Mouse (Mus musculus) heart, embryonic 14.5 days (tissue): ENCODE measurements around the gene Spem1. TPM values are rescaled to one million over a fixed set of nuclear protein-coding genes. Genes with fewer than 3 reads are reported as not detected.

Experiments
- ATAC-seq: fragments of 200-750 bp; cut with Nextera tagmentation; 2 replicates; pipeline ENCODE4 v1.8.0; 2017; ENCODE audit warnings: low read depth, moderate TSS enrichment; ENCODE audit not compliant: insufficient number of reproducible peaks, insufficient read depth, low FRiP score
- H3K27ac ChIP-seq, 2 experiments: fragments of 200-500 bp in 1 of 2; fragments of 300-500 bp in 1 of 2; sonication (generic) in 1 of 2; replicated peaks in 1 of 2; 2 replicates each; pipeline ENCODE4 v1.5.1; 2012 to 2014; ENCODE audit warnings: low read depth in 2 of 2, low read length in 2 of 2, control low read depth in 1 of 2, mild to moderate bottlenecking in 1 of 2, mixed read lengths in 1 of 2; ENCODE audit not compliant: control insufficient read depth in 1 of 2, insufficient read depth in 1 of 2
- H3K27me3 ChIP-seq: fragments of 300-500 bp; sonication (generic); 2 replicates; pipeline ENCODE4 v1.6.1; 2014; ENCODE audit warnings: mild to moderate bottlenecking, low read length, control low read depth; ENCODE audit not compliant: control insufficient read depth, insufficient read depth
- H3K36me3 ChIP-seq: fragments of 300-500 bp; sonication (generic); 2 replicates; pipeline ENCODE4 v1.6.1; 2014; ENCODE audit warnings: mild to moderate bottlenecking, control low read depth, low read length, mixed read lengths; ENCODE audit not compliant: control insufficient read depth, insufficient read depth
- H3K4me1 ChIP-seq, 2 experiments: fragments of 200-500 bp in 1 of 2; fragments of 300-500 bp in 1 of 2; sonication (generic) in 1 of 2; 2 replicates each; pipeline ENCODE4 v1.6.1; 2012 to 2014; ENCODE audit warnings: low read length in 2 of 2, control low read depth in 1 of 2, mixed read lengths in 1 of 2; ENCODE audit not compliant: control insufficient read depth in 2 of 2, insufficient read depth in 2 of 2
- H3K4me2 ChIP-seq: fragments of 300-500 bp; sonication (generic); 2 replicates; pipeline ENCODE4 v1.6.1; 2014; ENCODE audit warnings: mild to moderate bottlenecking, low read length
- H3K4me3 ChIP-seq, 2 experiments: fragments of 200-500 bp in 1 of 2; fragments of 300-500 bp in 1 of 2; sonication (generic) in 1 of 2; 2 replicates each; pipeline ENCODE4 v1.5.1; 2012 to 2014; ENCODE audit warnings: low read length in 2 of 2, mild to moderate bottlenecking in 2 of 2, control low read depth in 1 of 2, low read depth in 1 of 2, moderate library complexity in 1 of 2; ENCODE audit not compliant: control insufficient read depth in 1 of 2, insufficient read depth in 1 of 2
- H3K9ac ChIP-seq: fragments of 300-500 bp; sonication (generic); 2 replicates; pipeline ENCODE4 v1.6.1; 2014; ENCODE audit warnings: mild to moderate bottlenecking, low read length
- H3K9me3 ChIP-seq: fragments of 300-500 bp; sonication (generic); 2 replicates; pipeline ENCODE4 v1.6.1; 2016; ENCODE audit warnings: low read length, control low read depth; ENCODE audit not compliant: control insufficient read depth
- WGBS: fragments of 180-500 bp; shearing (Covaris S2); extraction: QIAGEN DNeasy Blood & Tissue Kit; methylation state at CpG from one replicate; pipeline ENCODE4 v1.1.7; 2014; 5-methylcytosine and 5-hydroxymethylcytosine counted together
- polyA plus RNA-seq: library from polyadenylated mRNA; unstranded; fragments of >200 nt; fragmentation: Nextera tagmentation; extraction: Ambion mirVana; gene quantifications from 2 replicates; pipeline ENCODE4 v1.2.1, GENCODE M21; 2014

The Spem1 gene
- polyA plus RNA-seq, 1 experiment from 2014 or later: not detected

DNA sequence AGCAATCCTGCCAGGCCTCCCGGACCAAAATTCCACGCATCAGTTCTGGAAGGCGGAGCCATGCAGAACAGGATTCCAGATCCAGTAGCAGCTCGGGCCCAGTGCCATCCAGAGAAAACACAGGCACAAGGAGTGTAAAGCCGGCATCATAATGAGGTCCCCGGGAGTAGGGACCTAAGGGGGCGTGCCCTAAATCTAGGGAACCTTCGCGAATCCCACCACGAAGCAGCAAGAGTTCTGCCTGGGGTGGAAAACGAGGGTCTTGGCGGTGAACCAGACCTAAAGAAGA, 17.4 kb downstream of the Spem1 start:
- Histone ChIP-seq H3K36me3 (no peaks in the 10 kb centered on the region), H3K4me3 (peak overlapping the region in 1 of 2 experiments; percentile 46; a peak in 2 of 4 replicates), H3K4me1 (peaks cover 20 to 45% of the 10 kb centered on the region in 2 experiments), H3K27me3 (peaks cover 18% of the 10 kb centered on the region; the same call in 1 of the 2 replicates), H3K27ac (no peak overlapping the region), H3K4me2 (peak overlapping the region; percentile 95), H3K9me3 (peaks cover 5% of the 10 kb centered on the region; the same call in 1 of the 2 replicates), H3K9ac (peak overlapping the region; percentile 69; the same call in 1 of the 2 replicates)
- WGBS: 10% methylated on average over 12 of the region's 12 CpGs
- ATAC-seq: no peak

DNA sequence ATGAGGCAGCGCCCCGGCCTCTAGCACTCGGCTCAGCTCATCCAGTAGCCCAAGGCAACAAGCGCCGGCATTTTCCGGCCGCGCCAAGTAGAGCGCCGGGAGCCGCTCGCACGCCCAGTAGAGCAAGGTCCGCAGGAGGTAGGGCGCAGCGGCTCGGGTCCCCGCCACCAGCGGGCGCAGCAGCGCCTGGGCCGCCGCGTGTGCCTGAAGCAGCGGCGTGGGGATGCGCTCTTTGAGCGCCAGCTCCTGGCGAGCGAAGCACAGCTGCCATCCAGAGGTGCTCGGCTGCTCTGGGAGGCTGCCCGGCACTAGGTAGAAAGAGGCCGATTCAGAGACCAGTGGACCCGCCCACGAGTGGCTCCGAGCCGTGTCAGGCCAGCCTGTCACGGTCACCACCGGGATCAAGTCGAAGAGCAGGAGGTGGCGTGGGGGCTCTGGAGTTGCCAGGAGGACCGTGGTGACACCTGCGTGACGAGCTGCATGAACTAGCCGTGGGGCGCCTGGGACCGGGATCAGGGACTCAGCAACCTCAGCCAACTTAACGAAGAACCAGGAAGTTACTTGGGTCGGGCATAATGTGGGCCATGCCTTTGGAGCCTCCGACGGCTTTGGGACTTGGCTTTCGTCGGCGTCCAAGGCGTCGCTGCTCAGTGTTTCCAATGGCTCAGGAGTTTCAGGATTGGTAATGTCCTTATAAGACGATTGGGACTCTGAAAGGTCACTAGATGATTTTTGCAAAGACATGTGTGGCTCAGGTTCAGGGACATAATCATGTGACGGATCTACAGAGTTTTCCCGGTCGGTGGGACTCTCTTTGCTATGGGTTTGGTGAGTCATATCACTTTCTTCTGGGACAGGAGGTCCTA, 18.0 kb downstream of the Spem1 start:
- H3K9ac ChIP-seq: peak overlapping the region; percentile 69
- H3K9me3 ChIP-seq: peaks cover 5% of the 10 kb centered on the region; the same call in 1 of the 2 replicates
- peak overlapping the region; percentile 46 to 65 for H3K4me3 ChIP-seq
- H3K27ac ChIP-seq: no peak overlapping the region
- ATAC-seq: peak; percentile 36; the same call in 1 of the 2 replicates
- peaks cover 25 to 51% of the 10 kb centered on the region in 2 experiments for H3K4me1 ChIP-seq
- no peaks in the 10 kb centered on the region for H3K36me3 ChIP-seq
- 2% methylated on average over 60 of the region's 60 CpGs for WGBS
- peaks cover 18% of the 10 kb centered on the region; the same call in 1 of the 2 replicates for H3K27me3 ChIP-seq
- H3K4me2 ChIP-seq: peak overlapping the region; percentile 95

DNA sequence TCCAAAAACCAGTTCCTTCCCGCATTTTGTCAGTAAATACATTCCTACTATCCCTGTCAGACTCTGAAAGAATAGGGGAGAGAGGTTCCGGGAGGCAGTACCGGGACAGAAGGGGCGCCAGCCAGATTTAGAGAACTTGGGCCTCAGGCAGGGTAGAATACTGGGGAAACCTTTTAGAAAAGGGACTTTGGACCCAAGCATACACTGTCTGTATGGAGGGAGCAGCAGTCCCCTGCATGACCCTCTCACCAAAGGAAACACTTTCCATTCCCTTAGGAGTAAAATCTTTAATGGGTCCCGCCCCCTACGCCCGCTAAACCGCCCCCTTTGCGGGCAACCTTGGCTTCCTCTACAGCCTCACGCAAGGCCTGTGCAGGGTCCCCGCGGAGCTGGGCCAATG, 18.7 kb downstream of the Spem1 start:
- H3K9me3 ChIP-seq: peaks cover 5% of the 10 kb centered on the region; the same call in 1 of the 2 replicates
- WGBS: 3% methylated on average over 12 of the region's 12 CpGs
- H3K36me3 ChIP-seq: no peaks in the 10 kb centered on the region
- peak overlapping the region; percentile 69 for H3K9ac ChIP-seq
- peaks cover 18% of the 10 kb centered on the region; the same call in 1 of the 2 replicates for H3K27me3 ChIP-seq
- H3K4me1 ChIP-seq: peaks cover 25 to 52% of the 10 kb centered on the region in 2 experiments
- peak overlapping the region; percentile 46 to 65 for H3K4me3 ChIP-seq
- H3K27ac ChIP-seq: no peak overlapping the region
- ATAC-seq: no peak
- peak overlapping the region; percentile 95 for H3K4me2 ChIP-seq

DNA sequence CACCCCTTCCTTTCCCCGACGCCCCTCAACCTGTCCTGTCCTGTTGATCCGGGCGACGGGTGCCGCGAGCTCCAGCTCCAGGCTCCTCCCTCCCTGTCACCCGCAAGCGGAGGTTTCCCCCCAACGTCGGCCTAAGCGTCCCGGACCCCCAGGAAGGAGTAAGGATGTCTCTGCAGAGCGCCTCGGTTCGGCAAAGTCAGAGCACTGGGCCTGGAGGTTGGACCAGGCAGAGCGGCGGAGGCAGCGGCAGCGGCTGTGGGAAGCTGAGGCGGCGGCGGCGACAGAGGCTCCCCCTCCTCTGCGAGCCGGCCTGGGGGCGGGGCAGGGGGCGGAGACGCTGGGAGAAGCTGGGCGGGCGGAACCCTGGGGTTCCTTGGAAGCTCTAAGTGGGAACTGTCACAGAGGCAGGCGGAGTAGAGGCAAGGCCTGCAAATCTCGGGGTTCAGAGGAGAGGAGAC, 19.3 kb downstream of the Spem1 start:
- no peak overlapping the region for H3K27ac ChIP-seq
- WGBS: 2% methylated on average over 32 of the region's 33 CpGs

DNA sequence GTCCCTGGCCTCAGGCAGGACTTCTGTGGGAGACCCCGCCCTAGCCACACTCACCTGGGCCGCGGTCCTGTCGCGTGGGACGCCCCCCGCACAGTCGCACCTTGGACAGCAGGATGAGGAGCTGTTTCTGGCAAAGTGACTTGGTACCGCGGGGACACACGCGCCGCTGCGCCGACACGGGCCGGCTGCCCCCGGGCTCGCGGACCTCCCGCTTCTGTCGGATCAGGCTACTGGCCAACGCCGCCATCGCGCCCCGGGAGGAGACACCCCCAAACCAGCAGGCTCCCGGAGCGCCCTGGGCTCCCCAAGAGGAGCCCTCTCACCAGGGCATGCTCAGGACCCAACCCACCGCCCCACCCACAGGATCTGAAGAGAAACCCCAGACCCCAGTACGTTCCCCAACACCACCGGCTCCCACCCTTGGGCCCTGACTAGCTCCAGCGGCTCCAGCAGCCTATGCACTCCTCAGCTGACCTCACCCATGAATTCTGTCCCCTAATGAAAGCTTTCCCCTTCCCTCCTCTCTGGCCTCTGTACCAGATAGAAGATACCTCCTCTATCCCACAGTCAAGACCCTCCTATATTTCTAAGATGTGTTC, 20.5 kb downstream of the Spem1 start, which contains the start of gene Fgf11:
Fgf11 (minus strand) TSS at position 479 of the 599 bp plus-strand sequence.
- Histone ChIP-seq H3K4me1 (peaks cover 25 to 52% of the 10 kb centered on the region in 2 experiments), H3K27ac (peak within 1 kb of the TSS; percentile 50 to 53), H3K9me3 (peaks cover 3% of the 10 kb centered on the region; the same call in 1 of the 2 replicates), H3K4me2 (peak within 1 kb of the TSS; percentile 95), H3K9ac (peak within 1 kb of the TSS; percentile 69), H3K27me3 (peaks cover 23% of the 10 kb centered on the region), H3K36me3 (no peaks in the 10 kb centered on the region), H3K4me3 (peak within 1 kb of the TSS; percentile 46 to 65)
- no peak for ATAC-seq
- under 1% methylated on average over 31 of the region's 33 CpGs for WGBS

More for the DNA sequence above, 19.3 kb downstream of the Spem1 start:
- Histone ChIP-seq H3K4me1 (peaks cover 25 to 52% of the 10 kb centered on the region in 2 experiments), H3K4me2 (peak overlapping the region; percentile 95), H3K4me3 (peak overlapping the region; percentile 46 to 65), H3K36me3 (no peaks in the 10 kb centered on the region), H3K27me3 (peaks cover 21% of the 10 kb centered on the region; the same call in 1 of the 2 replicates), H3K9me3 (peaks cover 5% of the 10 kb centered on the region; the same call in 1 of the 2 replicates), H3K9ac (peak overlapping the region; percentile 69)
- no peak for ATAC-seq

DNA sequence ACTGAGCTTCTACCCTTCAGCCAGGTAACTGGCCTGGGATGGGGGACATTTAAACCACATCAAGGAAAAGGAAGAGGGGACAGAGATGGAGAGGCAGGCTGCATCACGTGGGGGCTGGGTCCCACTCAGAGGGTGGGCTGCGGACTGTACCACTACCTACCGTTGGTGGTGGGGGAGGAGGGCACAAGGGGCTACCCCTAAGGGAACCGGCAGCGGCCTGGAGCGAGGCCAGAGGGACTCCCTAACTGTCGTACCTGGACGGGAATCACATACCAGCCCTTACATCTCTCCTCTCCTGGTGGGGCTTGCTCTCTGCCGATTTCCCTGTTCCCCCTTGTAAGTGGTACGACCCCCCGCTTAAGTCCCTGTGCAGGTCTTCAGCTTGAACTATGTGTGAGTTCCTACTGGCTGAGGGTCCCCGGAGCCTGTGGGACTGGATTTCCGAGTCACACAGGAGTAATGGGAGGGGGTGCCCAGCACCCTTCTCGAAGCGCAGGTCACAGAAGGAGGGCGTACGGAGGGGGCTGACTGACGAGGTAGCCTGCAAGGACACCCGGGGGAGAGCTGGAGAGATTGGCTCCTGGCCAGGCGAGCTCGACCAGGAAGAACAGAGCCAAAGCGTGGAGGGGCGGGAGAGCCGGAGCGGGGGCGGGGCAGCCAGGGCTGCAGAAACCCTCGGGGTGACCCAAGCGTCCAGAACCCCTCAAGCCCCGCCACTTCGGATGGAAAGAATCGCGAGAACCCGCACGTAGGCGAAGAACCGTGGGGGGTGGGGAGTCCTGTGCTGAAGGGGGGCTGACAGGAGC, 21.4 kb downstream of the Spem1 start:
- Histone ChIP-seq H3K9me3 (no peaks in the 10 kb centered on the region), H3K36me3 (no peaks in the 10 kb centered on the region), H3K27ac (peak overlapping the region; percentile 50 to 53), H3K4me3 (peak overlapping the region; percentile 46 to 51), H3K27me3 (peaks cover 21% of the 10 kb centered on the region), H3K4me2 (peak overlapping the region; percentile 95), H3K9ac (peak overlapping the region; percentile 69), H3K4me1 (peaks cover 25 to 58% of the 10 kb centered on the region in 2 experiments)
- under 1% methylated on average over 36 of the region's 36 CpGs for WGBS
- ATAC-seq: peak; percentile 7; the same call in 1 of the 2 replicates

DNA sequence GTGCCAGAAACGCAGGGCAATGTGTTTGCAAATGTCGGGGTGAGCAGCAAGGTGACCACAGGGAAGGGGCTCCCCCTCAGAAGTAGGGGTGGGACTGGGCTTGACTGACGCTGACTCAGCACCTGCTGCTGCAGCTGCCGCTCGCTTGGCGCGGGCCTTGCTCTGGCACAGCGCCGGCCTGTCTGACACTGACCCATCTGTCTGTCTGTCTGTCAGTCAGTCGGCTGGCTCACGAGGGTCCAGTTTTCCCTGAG, 21.9 kb downstream of the Spem1 start:
- Histone ChIP-seq H3K9ac (peak overlapping the region; percentile 69), H3K4me2 (peak overlapping the region; percentile 95), H3K4me3 (peak overlapping the region; percentile 46 to 51), H3K4me1 (peaks cover 25 to 58% of the 10 kb centered on the region in 2 experiments), H3K36me3 (no peaks in the 10 kb centered on the region), H3K27ac (no peak overlapping the region), H3K9me3 (no peaks in the 10 kb centered on the region), H3K27me3 (peaks cover 16% of the 10 kb centered on the region)
- ATAC-seq: no peak
- 2% methylated on average over 11 of the region's 11 CpGs for WGBS
